Mouse (Mus musculus) brain, adult 10 weeks (tissue): Measurements from ENCODE around the gene Lst1. TPM values are rescaled to one million over a fixed set of nuclear protein-coding genes. Genes with fewer than 3 reads are reported as not detected.

Source experiments
- polyA plus RNA-seq: library from polyadenylated mRNA; stranded (reverse); fragments of 350-450 nt; fragmentation: Illumina TruSeq; extraction: RNeasy Lipid Tissue Mini Kit (QIAGEN cat#74804); gene quantifications from one replicate; pipeline ENCODE4 v1.2.3, GENCODE M21; 2015; ENCODE audit warnings: low read depth, low replicate concordance

The Lst1 gene
- polyA plus RNA-seq: 9.3 TPM

DNA sequence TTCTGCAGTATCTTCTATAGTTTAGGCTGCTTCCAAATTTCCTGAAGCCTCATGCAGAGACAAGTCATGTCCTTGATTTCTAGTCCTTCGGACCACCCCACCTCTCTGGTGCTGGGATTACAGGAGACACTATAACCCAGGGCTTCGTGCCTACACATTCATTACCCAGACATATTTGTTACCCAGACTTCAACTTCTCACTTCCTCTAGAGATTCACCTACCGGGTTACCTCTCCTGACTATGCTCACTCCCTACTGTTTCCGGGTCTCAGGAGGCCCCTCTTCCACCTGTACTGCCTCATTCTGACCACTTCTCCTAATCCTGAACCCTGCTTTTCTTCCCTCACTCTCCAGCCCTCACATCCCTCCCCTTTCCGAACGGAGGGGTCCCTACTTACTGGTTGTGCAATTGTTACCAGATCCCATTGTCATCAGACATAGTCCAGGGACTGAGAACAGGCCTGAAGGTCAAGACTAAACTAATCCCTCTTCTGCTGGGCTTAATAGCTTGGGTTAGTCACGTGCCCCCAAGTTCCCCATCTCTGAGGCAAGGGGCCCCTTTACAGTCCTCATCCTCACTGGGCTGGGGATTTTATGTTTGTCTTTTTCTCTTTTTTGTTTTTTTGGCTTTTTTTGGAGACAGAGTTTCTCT is at the start of gene Lst1:
Gene Lst1 (minus strand): TSS at position 481 of the 652 bp plus-strand sequence.

DNA sequence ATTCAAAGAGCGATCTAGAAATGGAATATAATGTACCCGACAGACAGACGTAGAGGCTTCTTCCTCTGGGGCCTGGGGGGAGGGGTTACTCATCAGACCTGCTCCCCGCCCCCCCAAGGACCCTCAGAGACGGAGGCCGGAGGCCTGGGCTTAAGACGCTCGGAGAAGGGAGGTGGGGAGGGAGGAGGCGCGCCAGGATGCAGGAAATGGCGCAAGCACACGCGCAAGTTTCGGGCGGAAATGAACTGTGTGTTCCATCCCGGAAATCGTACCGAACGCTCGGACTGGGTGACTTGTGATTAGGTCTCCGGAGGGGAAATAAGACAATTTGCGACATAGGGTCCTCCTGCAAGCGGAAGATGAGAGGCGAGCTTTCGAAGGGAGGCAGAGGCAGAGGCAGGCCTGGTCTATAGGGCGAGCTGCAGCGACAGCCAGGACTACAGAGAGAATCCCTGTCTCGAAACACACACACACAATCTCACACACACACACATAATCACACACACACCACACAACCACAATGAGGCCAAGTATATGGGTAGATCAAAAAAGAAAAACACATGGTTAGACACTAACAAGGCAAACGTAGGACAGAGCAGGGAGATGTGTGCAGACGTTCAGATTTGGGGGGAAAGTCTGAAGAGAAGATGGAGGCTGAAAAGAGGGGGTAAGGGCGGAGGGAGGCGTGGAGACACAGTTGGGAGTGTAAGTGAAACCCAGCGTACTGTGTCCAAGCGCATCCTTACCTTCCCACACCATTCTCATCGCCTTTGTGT is 47.6 kb upstream of the Lst1 start, which contains the start of gene Nfkbil1:
Gene Nfkbil1 (minus strand): TSS at position 179 of the 776 bp plus-strand sequence.

DNA sequence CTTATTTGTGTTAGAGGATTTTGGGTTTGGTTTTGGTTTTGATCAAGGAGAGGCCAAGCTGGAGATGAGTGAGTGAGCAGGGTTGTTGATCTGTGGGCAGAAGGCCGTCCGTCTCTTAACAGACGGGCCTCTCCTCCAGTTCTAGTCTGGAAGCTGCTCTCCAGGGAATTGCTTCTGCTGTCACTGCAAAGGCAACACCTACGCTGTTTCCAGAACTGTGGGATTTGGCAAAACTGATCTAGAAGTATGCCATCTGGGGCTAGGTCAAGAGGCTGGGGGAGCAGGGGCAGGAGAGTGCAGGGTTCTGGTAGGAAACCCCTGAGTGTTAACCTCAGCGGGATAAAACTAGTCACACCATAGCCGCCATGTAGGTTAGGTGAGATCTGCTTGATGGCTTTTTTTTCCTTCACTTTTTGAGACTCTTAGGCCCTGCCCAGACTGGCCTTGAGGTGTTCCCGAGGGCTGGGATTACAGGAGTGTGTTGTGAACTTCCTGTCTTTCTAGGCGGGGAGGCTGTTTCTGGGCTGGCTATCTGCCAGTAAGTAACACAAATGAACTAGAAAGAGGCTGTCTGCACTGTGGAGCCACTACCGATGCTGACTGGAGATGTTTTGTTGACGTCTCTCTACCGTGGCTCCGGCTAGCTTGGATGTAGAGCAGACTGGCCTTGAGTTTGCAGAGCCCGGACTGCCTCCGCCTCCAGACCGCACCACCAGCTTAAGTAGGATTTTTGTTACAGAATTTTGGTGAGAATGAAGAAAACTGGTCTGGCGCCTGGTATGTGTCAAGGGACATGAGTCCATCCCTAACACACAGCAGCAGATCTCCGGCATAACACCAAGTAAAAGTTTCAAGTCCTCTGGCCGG is 45.1 kb upstream of the Lst1 start, which contains the start of gene Atp6v1g2:
Gene Atp6v1g2 (plus strand): TSS at position 547 of the 867 bp plus-strand sequence.

DNA sequence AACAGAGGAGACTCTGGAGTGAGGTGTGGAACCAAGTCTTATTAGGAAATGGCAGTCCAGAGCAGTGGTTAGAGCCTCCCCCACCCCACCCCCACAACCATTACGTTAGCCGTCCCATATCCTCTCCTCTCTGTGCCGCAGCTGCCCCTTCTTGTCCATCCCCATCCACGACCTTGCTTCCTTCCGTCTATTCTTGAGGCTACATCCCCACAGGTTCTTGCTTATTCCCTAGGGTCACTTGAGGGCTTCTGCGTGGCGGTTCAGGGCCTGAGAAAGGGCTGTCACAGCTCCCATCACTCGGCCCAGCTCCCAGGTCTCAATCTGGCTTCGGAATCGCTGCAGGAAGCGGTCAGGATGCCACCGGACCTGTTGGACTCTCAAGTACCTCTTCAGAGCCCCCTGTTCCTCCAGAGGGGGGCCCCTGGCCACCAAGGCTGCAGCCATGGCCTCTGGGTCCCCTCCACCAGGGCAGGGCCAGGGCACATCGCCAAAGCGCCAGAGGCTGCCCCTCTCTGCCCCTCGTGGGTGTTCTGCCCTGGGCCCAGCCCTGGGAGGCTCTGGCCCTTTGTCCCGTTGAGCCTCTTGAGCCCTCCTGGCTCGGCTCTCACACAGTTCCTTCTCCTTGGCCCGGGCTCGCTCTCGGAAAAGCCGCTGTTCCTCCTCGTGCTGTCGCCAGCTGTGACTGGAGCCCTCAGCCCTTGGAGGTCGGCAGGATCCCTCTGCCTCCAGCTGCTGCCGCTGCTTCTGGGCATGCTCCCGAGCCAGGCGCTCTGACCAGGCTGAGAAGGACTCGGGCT is 32.1 kb upstream of the Lst1 start, which contains the start of gene Gm16181:
Gene Gm16181 (plus strand): TSS at position 679 of the 797 bp plus-strand sequence.

DNA sequence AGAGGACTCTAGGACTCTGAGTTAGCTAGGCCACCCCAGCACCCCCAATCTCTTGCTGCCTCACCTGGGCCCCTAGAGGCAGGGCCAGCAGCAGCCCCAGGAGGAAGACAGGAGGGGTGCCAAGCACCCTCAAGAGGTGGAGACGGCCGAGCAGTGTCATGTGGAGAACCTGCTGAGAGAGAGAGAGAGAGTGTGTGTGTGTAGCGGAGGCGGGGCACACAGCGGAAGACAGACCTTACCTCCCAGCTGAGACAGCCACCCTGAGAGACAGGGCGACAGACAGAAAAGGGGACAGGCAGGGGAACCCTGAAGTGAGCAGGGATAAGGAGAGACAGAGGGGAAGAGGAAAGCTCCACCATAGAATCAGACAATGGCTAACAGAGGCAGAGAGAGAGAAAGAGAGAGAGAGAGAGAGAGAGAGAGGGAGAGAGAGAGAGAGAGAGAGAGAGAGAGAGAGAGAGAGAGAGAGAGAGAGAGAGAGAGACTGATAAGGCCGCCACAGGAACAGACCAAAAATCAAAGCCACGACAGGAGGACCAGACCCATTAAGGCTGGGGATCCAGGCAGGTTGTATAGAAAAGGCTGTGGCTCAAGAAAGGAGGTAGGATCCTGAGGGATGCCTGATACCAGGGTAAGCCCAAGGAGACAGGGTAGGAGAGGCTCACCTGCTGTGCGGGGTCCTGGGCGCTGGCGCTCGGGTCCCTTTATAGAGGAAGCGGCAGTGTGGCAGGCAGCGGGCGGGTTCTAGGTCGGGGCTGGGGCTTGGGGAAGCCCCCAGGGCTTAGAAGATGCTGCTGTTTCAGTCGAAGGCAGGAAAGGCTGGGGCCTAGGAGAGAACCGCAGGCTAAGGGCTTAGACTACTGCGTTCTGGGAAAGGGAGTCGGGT is 16.5 kb upstream of the Lst1 start, which contains the start of gene Lta:
Gene Lta (minus strand): TSS at position 858 of the 886 bp plus-strand sequence.

DNA sequence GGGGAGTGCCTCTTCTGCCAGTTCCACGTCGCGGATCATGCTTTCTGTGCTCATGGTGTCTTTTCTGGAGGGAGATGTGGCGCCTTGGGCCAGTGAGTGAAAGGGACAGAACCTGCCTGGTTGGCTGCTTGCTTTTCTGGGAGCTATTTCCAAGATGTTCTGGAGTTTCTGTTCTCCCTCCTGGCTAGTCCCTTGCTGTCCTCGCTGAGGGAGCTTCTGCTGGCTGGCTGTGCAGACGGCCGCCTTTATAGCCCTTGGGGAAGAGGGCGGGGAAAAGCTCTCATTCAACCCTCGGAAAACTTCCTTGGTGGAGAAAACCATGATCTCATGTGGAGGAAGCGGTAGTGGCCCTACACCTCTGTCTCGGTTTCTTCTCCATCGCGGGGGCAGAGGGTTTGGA is 13.5 kb upstream of the Lst1 start, which contains the start of gene Tnf:
Gene Tnf (minus strand): TSS at position 221 of the 400 bp plus-strand sequence.

DNA sequence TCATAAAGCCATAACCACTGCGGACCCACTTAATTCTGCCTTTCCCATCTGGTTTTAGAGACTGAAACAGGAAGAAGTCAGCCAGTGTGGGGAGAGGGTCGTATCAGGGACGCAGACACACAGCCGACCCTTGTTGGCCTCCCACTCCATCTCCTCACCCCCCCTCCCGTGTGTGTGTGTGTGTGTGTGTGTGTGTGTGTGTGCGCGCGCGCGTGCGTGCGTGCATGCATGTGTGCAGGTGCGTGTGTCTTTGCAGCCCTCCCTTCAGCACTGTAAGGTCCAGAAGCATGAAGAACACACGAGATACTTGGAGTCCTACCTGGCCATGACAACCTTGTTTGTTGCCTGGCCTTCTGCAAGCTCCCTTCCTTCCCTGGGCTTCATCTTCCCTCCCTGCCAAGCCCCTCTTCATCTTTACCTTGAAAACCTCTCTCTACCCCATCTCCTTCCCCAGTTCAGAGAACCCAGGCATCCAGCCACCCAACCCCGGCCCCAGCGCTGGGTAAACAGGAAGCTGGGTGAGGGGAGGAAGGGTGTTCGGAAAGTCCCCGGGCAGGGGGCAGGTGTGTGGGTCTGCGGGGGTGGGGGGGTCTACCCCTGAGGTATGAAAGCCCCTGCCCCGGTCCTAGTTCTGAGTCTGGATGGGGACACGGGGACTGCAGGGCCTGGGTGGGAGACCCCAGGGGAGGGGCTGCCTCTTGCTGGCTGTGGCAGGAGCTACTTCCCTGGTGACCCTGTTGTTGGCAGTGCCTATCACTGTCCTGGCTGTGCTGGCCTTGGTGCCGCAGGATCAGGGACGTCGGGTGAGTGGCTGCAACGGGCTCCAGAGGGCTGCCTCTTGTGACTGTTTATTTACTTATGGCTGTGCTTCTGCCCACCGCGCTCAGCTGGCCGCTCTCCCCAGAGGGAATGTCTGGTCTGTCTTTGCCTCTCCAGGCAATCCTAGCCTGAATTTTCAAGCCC is 5.9 kb upstream of the Lst1 start, which contains the start of gene Ltb:
Gene Ltb (plus strand): TSS at position 559 of the 963 bp plus-strand sequence.

DNA sequence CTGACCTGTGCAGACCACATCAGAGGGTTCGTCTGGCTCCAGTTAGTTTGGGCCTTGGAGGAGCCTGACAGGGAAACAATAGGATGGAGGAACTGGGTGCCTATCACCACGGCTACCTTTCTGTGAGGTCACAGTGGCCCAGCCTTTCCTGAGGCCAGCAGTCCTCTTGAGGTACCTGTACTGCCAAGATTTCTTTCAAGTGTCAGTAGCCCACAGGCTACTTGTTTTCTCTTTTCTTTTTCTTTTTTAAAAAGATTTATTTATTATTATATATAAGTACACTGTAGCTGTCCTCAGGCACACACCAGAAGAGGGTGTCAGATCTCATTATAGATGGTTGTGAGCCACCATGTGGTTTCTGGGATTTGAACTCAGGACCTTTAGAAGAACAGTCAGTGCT is 12.3 kb downstream of the Lst1 start, which contains the start of gene Aif1:
Gene Aif1 (minus strand): TSS at position 101 of the 400 bp plus-strand sequence.

DNA sequence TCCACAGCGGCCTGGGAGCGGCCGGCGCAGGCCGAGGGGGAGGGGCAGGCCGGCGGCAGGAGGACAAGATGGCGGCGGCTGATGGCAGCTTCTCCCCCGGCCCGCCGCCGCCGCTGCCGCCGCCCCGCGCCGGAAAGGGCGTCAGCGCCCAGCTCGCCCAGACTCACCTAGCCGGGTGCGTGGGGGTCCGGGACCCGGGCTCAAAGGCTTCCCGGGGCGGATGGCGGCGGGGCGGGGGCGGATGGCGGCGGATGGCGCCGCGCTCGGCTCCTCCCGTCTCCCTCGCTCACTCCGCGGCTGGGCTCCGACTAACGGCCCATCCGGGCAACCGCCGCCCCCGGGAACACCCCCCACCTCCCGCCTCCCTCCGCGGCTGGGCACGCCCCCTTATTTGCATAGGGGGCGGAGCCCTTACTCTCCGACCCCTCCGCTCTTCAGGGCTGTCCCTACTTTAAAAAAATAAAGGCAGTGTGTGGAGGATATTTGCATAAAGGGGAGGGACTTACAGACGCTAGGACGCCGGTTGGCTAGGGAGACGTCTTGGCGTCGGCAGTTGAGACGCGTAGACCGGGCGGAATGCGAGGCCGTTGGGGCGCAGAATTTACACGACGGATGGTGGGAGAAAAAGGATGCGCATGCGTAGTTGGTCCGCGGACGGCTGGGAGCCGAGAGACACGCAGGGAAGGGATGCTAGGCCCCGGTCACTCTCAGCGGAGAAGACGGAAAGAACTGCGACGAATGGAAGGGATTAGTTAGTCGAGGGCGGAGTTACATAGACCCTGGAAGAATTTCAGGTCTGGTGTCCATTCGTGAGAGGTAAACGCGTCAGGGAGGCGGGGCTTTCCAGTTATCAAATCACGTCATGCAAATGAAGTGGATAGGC is 23.4 kb downstream of the Lst1 start, which contains the start of gene Prrc2a:
Gene Prrc2a (minus strand): TSS at position 330 of the 883 bp plus-strand sequence.

Other genes starting within 250 kb of the Lst1 start
- 8.3 TPM for gene Hspa1b, start 229.2 kb downstream of the Lst1 start, polyA plus RNA-seq
- not detected for gene Gm20481, start 218.5 kb downstream of the Lst1 start, polyA plus RNA-seq
- 8.4 TPM for gene Hspa1a, start 216.3 kb downstream of the Lst1 start, polyA plus RNA-seq
- gene Hspa1l, start 215.7 kb downstream of the Lst1 start, polyA plus RNA-seq: 0.36 TPM
- 26.4 TPM for gene Lsm2, start 206.6 kb downstream of the Lst1 start, polyA plus RNA-seq
- 22.8 TPM for gene Vars, start 187.5 kb downstream of the Lst1 start, polyA plus RNA-seq
- gene Vwa7, start 171.9 kb downstream of the Lst1 start, polyA plus RNA-seq: 0.71 TPM
- not detected for gene Sapcd1, start 160.4 kb downstream of the Lst1 start, polyA plus RNA-seq
- 0.67 TPM for gene Msh5, start 141.7 kb downstream of the Lst1 start, polyA plus RNA-seq
- gene Clic1, start 138.5 kb downstream of the Lst1 start, polyA plus RNA-seq: 22.1 TPM
- 19.3 TPM for gene Ddah2, start 129.4 kb downstream of the Lst1 start, polyA plus RNA-seq
- gene Ly6g6c, start 123.1 kb downstream of the Lst1 start, polyA plus RNA-seq: not detected
- gene Mpig6b, start 122.3 kb downstream of the Lst1 start, polyA plus RNA-seq: not detected
- gene Ly6g6e, start 111.5 kb downstream of the Lst1 start, polyA plus RNA-seq: 5.5 TPM
- gene Ly6g6d, start 110.4 kb downstream of the Lst1 start, polyA plus RNA-seq: 1.8 TPM
- gene Ly6g6f, start 102.8 kb downstream of the Lst1 start, polyA plus RNA-seq: 0.70 TPM
- gene Abhd16a, start 99.2 kb downstream of the Lst1 start, polyA plus RNA-seq: 106 TPM
- not detected for gene Ly6g5c, start 80.2 kb downstream of the Lst1 start, polyA plus RNA-seq
- not detected for gene Ly6g5b, start 73.0 kb downstream of the Lst1 start, polyA plus RNA-seq
- 24.9 TPM for gene Gpank1, start 67.0 kb downstream of the Lst1 start, polyA plus RNA-seq
- gene Csnk2b, start 66.4 kb downstream of the Lst1 start, polyA plus RNA-seq: 221 TPM
- gene D17H6S53E, start 62.1 kb downstream of the Lst1 start, polyA plus RNA-seq: 18.0 TPM
- not detected for gene Apom, start 56.4 kb downstream of the Lst1 start, polyA plus RNA-seq
- gene Bag6, start 53.3 kb downstream of the Lst1 start, polyA plus RNA-seq: 159 TPM
- gene Prrc2a, start 23.5 kb downstream of the Lst1 start, polyA plus RNA-seq: 185 TPM
- gene Aif1, start 12.4 kb downstream of the Lst1 start, polyA plus RNA-seq: 19.0 TPM
- 0.55 TPM for gene Ltb, start 6.0 kb upstream of the Lst1 start, polyA plus RNA-seq
- not detected for gene Tnf, start 13.6 kb upstream of the Lst1 start, polyA plus RNA-seq
- not detected for gene Lta, start 16.9 kb upstream of the Lst1 start, polyA plus RNA-seq
- not detected for gene Gm16181, start 32.4 kb upstream of the Lst1 start, polyA plus RNA-seq
- gene Atp6v1g2, start 45.2 kb upstream of the Lst1 start, polyA plus RNA-seq: 711 TPM
- 11.4 TPM for gene Nfkbil1, start 47.4 kb upstream of the Lst1 start, polyA plus RNA-seq
- 206 TPM for gene Ddx39b, start 53.3 kb upstream of the Lst1 start, polyA plus RNA-seq
- gene H2-D1, start 74.3 kb upstream of the Lst1 start, polyA plus RNA-seq: 50.0 TPM
- 0.45 TPM for gene H2-Q1, start 132.0 kb upstream of the Lst1 start, polyA plus RNA-seq
- 2.0 TPM for gene H2-Q2, start 153.8 kb upstream of the Lst1 start, polyA plus RNA-seq
- gene H2-Q4, start 191.2 kb upstream of the Lst1 start, polyA plus RNA-seq: 4.1 TPM
- 0.34 TPM for gene H2-Q6, start 236.4 kb upstream of the Lst1 start, polyA plus RNA-seq